Mouse (Mus musculus): Measurements from ENCODE around the gene Trim66.

Trim66 gene

DNA sequence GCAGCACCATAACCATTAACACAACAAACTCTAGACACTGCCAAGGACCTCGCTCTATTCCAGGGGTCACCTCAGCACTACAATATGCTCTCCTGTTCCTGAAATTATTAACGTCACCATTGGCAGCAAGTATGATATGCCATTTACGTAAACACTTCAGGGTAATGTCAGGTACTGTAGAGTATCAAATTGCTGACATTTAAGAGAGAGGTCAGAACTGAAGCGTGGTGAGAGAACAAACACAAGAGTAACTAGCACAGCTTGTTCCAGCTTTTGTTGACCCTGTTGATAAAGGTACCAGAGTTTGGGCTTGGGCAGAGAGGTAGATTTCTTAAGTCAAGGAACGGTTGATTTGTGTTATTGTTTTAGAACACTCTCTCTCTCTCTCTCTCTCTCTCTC is 65.2 kb downstream of the Trim66 start:
- DNase-seq = no peak

DNA sequence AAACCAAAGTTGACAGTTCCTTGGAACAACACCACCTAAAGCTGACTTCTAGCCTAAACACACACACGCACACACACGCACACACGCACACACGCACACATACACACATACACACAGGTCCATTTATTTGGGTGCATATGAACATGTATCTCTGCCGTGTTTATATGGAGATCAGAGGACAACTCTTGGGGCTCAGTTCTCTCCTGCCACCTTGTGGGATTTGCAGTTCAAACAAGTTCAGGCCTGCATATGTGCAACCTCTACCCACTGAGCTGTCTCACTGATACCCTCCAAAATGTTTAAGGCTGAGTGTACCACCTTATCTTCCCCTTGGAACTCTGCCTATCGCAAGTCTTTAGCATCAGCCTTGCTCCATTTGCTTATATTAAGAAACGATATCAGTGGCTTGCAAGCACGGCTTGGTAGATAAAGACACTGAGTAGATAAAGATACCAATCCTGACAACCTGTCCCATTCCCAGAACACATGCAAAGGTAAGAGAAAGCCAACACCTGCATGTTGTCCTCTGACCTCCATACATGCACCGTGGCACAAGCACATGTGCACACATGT is 67.2 kb downstream of the Trim66 start:
- DNase-seq = no peak

GRCm38 (mm10) chr7:109438781-109439591 is 68.9 kb downstream of the Trim66 start, which contains the start of gene Stk33:
Gene Stk33 (minus strand): TSS chr7:109439081.
- no peak for DNase-seq

DNA sequence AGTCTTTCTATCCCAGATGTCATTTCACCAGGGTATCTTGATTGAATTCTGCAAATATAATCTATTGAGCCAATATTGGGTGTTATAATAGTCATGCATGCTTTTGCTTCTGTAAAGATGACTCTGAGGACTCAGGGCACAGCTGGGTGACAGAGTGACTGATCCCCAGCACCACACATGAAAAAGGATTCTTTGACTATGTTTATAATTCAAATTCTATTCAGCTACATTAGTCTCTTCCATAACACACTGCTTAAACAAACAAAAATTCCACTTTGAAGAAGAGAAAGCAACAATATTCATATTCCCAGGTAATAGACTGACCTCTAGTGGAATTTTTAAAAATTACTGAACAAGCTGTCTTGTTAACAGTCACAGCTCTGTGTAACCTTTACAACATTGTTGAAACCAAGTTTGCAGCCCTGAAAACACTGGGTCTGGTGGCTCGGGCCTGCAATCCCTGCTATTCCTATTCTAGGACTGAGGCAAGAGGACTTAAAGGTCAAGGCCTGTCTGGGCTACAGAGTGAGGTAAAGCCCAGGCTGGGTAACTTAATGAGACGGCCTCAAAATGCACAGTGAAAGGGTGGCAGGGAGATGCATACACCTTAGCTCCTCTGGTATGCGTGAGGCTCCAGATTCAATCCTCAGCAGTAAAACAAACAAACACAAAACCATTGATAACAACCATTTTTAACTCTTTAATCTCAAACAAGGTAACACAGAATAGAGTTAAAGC is 83.3 kb downstream of the Trim66 start:
- DNase-seq = no peak

- no peak for DNase-seq
Observed at GRCm38 (mm10) chr7:109422803-109423202, 85.1 kb downstream of the Trim66 start.

- no peak for DNase-seq
Observed at GRCm38 (mm10) chr7:109405491-109405890, 102.4 kb downstream of the Trim66 start.

DNA sequence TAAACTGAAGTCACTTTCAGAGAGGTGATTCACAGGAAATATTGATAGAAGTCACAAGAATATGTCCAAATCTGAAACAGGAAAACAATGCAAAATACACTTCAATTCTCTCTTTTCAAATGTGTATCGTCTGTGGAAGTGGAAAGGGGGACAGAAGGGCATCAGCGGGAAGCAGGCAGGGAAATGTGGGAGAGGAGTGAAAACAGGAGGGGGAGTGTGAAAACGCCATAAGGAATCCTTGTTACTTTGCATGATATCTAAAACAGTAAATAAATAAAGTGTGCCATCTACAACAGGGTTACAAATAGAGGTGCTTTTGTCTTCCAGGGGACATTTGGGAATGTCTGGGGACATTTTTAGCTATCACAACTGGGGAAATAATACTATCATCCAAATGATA is 108.6 kb downstream of the Trim66 start:
- DNase-seq = no peak

Data from kidney, adult 11 months (tissue).